Mouse (Mus musculus): Measurements from ENCODE around the gene Usmg5. TPM values are rescaled to one million over a fixed set of nuclear protein-coding genes. Genes with fewer than 3 reads are reported as not detected.

The Usmg5 gene
- total RNA-seq, 1 experiment, result 385 TPM

DNA sequence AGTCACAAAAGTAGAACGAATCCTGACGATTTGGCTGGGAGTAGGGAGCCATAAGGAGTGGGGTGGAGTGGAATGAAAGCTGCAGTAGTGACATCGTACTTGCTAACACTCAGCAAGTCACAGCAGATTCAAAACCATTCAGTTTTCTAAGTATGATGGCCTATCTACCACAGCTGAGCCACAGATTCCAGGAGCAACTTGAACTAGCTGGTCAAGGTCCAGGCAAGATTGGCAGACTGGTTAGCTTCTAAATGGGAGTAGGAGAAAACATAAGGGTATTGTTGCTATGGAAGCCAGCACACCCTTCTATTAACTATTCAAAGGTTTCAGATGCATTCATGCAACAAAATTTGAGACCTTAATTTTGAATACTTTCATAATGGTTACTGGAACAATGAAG is 2.2 kb downstream of the Usmg5 start:
- no peaks in the 10 kb centered on the region for H3K9me3 ChIP-seq (ENCODE audit: control insufficient read depth, insufficient read depth, low read depth, low read length)
- peaks cover 16% of the 10 kb centered on the region for H3K36me3 ChIP-seq (ENCODE audit: control insufficient read depth, insufficient read depth, low read length, poor library complexity, severe bottlenecking)
- in situ Hi-C loops (cut with MboI; ENCODE audit: low sequenced_read_pairs in 2 of 2, unreplicated experiment in 2 of 2), result no loop called here
- DNase-seq (ENCODE audit: low read depth, low spot score), result no peak
- H3K4me1 ChIP-seq (ENCODE audit: control insufficient read depth in 2 of 2, insufficient read depth in 2 of 2, low read length in 2 of 2, poor library complexity in 1 of 2), result peaks cover 0 to 2% of the 10 kb centered on the region in 2 experiments; a peak in 1 of 4 replicates
- TF ChIP-seq CHD2 (IDR thresholded peaks at IDR 0.05; ENCODE audit: low read depth, low read length) (no peak), MAFK (IDR thresholded peaks at IDR 0.05; ENCODE audit: insufficient read depth, low read depth, low read length) (no peak), ZNF384 (IDR thresholded peaks at IDR 0.05; ENCODE audit: low read depth, low read length) (no peak), HCFC1 (IDR thresholded peaks at IDR 0.05; ENCODE audit: borderline replicate concordance, insufficient read depth, low read length) (no peak), ZC3H11A (IDR thresholded peaks at IDR 0.05; ENCODE audit: borderline replicate concordance, low read depth, low read length) (no peak)
- H3K9ac ChIP-seq (ENCODE audit: insufficient read depth, low read depth, low read length, poor library complexity, severe bottlenecking), result no peak overlapping the region
- no peak overlapping the region for H3K27ac ChIP-seq (ENCODE audit: insufficient read depth, low read depth, low read length, poor library complexity, severe bottlenecking)
- no peak overlapping the region for H3K4me3 ChIP-seq (ENCODE audit: insufficient read depth in 1 of 2, low read depth in 1 of 2, low read length in 2 of 2, poor library complexity in 1 of 2, severe bottlenecking in 1 of 2)

DNA sequence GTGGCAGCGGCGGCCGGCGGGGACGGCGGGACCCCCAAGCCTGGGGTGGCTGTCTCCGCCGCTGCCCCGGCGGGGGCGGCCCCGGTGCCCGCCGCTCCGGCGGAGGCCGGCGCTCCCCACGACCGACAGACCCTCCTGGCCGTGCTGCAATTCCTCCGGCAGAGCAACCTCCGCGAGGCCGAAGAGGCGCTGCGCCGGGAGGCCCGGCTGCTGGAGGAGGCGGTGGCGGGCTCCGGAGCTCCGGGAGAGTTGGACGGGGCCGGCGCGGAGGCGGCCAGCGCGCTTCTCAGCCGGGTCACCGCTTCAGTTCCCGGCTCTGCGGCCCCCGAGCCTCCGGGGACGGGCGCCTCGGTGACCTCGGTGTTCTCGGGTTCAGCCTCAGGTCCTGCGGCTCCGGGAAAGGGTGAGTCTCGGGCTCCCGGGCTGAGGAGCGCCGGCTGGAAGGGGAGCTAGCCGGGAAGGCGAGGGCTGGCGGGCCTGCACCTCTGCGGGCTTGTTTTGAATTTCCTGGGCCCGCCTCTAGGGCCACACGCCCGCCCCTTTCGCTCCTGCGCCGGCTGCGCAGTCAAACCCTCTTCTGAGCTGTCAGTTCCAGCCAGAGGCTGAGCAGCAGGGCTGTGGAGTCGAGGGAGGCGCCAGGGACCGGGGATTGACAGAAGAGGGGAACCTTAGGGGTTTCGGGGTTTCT is 22.4 kb downstream of the Usmg5 start:
- in situ Hi-C loops (cut with MboI; ENCODE audit: low sequenced_read_pairs in 2 of 2, unreplicated experiment in 2 of 2), result no loop called here
- H3K9me3 ChIP-seq (ENCODE audit: control insufficient read depth, insufficient read depth, low read depth, low read length), result no peaks in the 10 kb centered on the region
- peaks cover 6% of the 10 kb centered on the region for H3K36me3 ChIP-seq (ENCODE audit: control insufficient read depth, insufficient read depth, low read length, poor library complexity, severe bottlenecking)
- DNase-seq (ENCODE audit: low read depth, low spot score), result peak; percentile 69
- peak overlapping the region; percentile 90 for H3K9ac ChIP-seq (ENCODE audit: insufficient read depth, low read depth, low read length, poor library complexity, severe bottlenecking)
- TF ChIP-seq ZNF384 (IDR thresholded peaks at IDR 0.05; ENCODE audit: low read depth, low read length) (no peak), HCFC1 (IDR thresholded peaks at IDR 0.05; ENCODE audit: borderline replicate concordance, insufficient read depth, low read length) (no peak), CHD2 (IDR thresholded peaks at IDR 0.05; ENCODE audit: low read depth, low read length) (no peak), MAFK (IDR thresholded peaks at IDR 0.05; ENCODE audit: insufficient read depth, low read depth, low read length) (no peak), ZC3H11A (IDR thresholded peaks at IDR 0.05; ENCODE audit: borderline replicate concordance, low read depth, low read length) (no peak)
- peak overlapping the region; percentile 89 to 90 for H3K4me3 ChIP-seq (ENCODE audit: insufficient read depth in 1 of 2, low read depth in 1 of 2, low read length in 2 of 2, poor library complexity in 1 of 2, severe bottlenecking in 1 of 2)
- peaks cover 0 to 7% of the 10 kb centered on the region in 2 experiments; a peak in 1 of 4 replicates for H3K4me1 ChIP-seq (ENCODE audit: control insufficient read depth in 2 of 2, insufficient read depth in 2 of 2, low read length in 2 of 2, poor library complexity in 1 of 2)
- H3K27ac ChIP-seq (ENCODE audit: insufficient read depth, low read depth, low read length, poor library complexity, severe bottlenecking), result peak overlapping the region; percentile 70

DNA sequence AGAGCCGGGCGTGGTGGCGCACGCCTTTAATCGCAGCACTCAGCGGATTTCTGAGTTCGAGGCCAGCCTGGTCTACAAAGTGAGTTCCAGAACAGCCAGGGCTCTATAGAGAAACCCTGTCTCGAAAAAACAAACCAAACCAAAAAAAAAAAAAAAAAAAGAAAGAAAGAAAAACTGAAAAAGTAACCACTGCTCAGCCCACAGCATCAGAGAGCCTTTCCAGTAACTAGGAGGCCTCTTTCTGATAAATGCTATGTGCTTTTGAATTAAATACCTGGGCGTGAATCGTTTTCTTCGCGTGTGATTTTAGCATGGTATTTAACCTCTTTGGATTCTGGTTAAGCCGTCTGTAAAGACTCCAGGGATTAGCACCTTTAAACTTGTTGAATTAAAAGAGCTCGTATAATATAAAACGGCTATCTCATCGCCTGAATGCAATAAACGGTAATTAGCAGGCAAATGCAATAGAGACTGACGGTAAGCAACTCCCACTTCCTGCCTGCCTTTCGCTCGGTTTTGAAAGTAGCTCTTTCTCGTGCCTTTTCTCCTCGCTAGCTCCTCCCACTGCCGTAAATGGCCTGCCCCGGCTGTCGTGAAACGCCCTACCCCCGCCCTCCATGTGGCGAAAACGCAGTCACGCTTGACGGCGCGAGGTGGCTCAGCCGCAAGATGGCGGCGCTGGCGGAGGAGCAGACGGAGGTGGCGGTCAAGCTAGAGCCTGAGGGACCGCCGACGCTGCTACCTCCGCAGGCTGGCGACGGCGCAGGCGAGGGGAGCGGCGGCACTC is 23.2 kb downstream of the Usmg5 start, which contains the start of gene Taf5:
TSS of gene Taf5 (plus strand) at position 651 of the 787 bp plus-strand sequence.
- TF ChIP-seq MAFK (IDR thresholded peaks at IDR 0.05; ENCODE audit: insufficient read depth, low read depth, low read length), result 0 out of 2 replicates have a peak, but pooled peaks have one; percentile 12
- no peak for TF ChIP-seq ZC3H11A (IDR thresholded peaks at IDR 0.05; ENCODE audit: borderline replicate concordance, low read depth, low read length)
- 0 out of 2 replicates have a peak, but pooled peaks have one; percentile 54 for TF ChIP-seq HCFC1 (IDR thresholded peaks at IDR 0.05; ENCODE audit: borderline replicate concordance, insufficient read depth, low read length)
- TF ChIP-seq ZNF384 (IDR thresholded peaks at IDR 0.05; ENCODE audit: low read depth, low read length), result peak; percentile 92
- 0 out of 2 replicates have a peak, but pooled peaks have one; percentile 16 for TF ChIP-seq CHD2 (IDR thresholded peaks at IDR 0.05; ENCODE audit: low read depth, low read length)
- peak within 1 kb of the TSS; percentile 70 for H3K27ac ChIP-seq (ENCODE audit: insufficient read depth, low read depth, low read length, poor library complexity, severe bottlenecking)
- in situ Hi-C loops (cut with MboI; ENCODE audit: low sequenced_read_pairs in 2 of 2, unreplicated experiment in 2 of 2), result no loop called here
- peak; percentile 99 for DNase-seq (ENCODE audit: low read depth, low spot score)
- peak within 1 kb of the TSS; percentile 89 to 90 for H3K4me3 ChIP-seq (ENCODE audit: insufficient read depth in 1 of 2, low read depth in 1 of 2, low read length in 2 of 2, poor library complexity in 1 of 2, severe bottlenecking in 1 of 2)
- peak within 1 kb of the TSS; percentile 90 for H3K9ac ChIP-seq (ENCODE audit: insufficient read depth, low read depth, low read length, poor library complexity, severe bottlenecking)
- H3K36me3 ChIP-seq (ENCODE audit: control insufficient read depth, insufficient read depth, low read length, poor library complexity, severe bottlenecking), result peaks cover 4% of the 10 kb centered on the region; the same call in 1 of the 2 replicates
- peaks cover 0 to 7% of the 10 kb centered on the region in 2 experiments; a peak in 1 of 4 replicates for H3K4me1 ChIP-seq (ENCODE audit: control insufficient read depth in 2 of 2, insufficient read depth in 2 of 2, low read length in 2 of 2, poor library complexity in 1 of 2)
- no peaks in the 10 kb centered on the region for H3K9me3 ChIP-seq (ENCODE audit: control insufficient read depth, insufficient read depth, low read depth, low read length)

DNA sequence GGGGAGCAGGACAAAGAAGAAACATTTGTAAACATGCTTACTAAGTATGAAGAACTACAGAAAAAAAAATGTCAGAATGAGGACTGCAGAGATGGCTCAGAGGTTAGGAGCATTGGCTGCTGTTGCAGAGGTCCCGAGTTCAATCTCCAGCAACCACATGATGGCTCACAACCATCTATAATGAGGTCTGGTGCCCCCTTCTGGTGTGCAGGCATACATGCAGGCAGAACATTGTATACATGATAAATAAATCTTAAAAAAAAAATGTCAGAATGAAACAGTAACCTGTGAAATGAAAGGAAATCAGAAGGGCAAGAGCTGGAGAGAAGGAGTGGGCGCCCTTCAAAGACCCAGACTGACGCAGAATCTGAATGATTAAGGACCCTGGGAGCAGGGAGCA is 24.6 kb downstream of the Usmg5 start:
- Histone ChIP-seq H3K27ac (ENCODE audit: insufficient read depth, low read depth, low read length, poor library complexity, severe bottlenecking) (no peak overlapping the region), H3K4me1 (ENCODE audit: control insufficient read depth in 2 of 2, insufficient read depth in 2 of 2, low read length in 2 of 2, poor library complexity in 1 of 2) (peaks cover 0 to 7% of the 10 kb centered on the region in 2 experiments; a peak in 1 of 4 replicates), H3K36me3 (ENCODE audit: control insufficient read depth, insufficient read depth, low read length, poor library complexity, severe bottlenecking) (0 out of 2 replicates have a peak, but pooled peaks cover 2% of the 10 kb centered on the region), H3K9ac (ENCODE audit: insufficient read depth, low read depth, low read length, poor library complexity, severe bottlenecking) (no peak overlapping the region), H3K9me3 (ENCODE audit: control insufficient read depth, insufficient read depth, low read depth, low read length) (no peaks in the 10 kb centered on the region), H3K4me3 (ENCODE audit: insufficient read depth in 1 of 2, low read depth in 1 of 2, low read length in 2 of 2, poor library complexity in 1 of 2, severe bottlenecking in 1 of 2) (no peak overlapping the region)
- TF ChIP-seq HCFC1 (IDR thresholded peaks at IDR 0.05; ENCODE audit: borderline replicate concordance, insufficient read depth, low read length) (no peak), MAFK (IDR thresholded peaks at IDR 0.05; ENCODE audit: insufficient read depth, low read depth, low read length) (no peak), ZNF384 (IDR thresholded peaks at IDR 0.05; ENCODE audit: low read depth, low read length) (no peak), CHD2 (IDR thresholded peaks at IDR 0.05; ENCODE audit: low read depth, low read length) (no peak), ZC3H11A (IDR thresholded peaks at IDR 0.05; ENCODE audit: borderline replicate concordance, low read depth, low read length) (no peak)
- no peak for DNase-seq (ENCODE audit: low read depth, low spot score)
- in situ Hi-C loops (cut with MboI; ENCODE audit: low sequenced_read_pairs in 2 of 2, unreplicated experiment in 2 of 2), result no loop called here
